Mouse (Mus musculus) midbrain, embryonic 10.5 days (tissue): ENCODE data around the gene Ccdc40. TPM values are rescaled to one million over a fixed set of nuclear protein-coding genes. Genes with fewer than 3 reads are reported as not detected.
"Not testable (repeated sequence)": the region's sequence is repeated elsewhere in the genome, so short reads cannot be mapped to it uniquely, and the experiment has no call there.

ENCODE experiments used
- DNase-seq: peaks from one replicate; pipeline ENCODE4 v3.0.0-alpha.2; 2017; ENCODE audit warnings: low spot score
- H3K27ac ChIP-seq: fragments of 300-500 bp; sonication (generic); replicated peaks from 2 replicates; pipeline ENCODE4 v1.5.1; 2016; ENCODE audit warnings: mild to moderate bottlenecking
- H3K27me3 ChIP-seq: fragments of 300-500 bp; sonication (generic); 2 replicates; pipeline ENCODE4 v1.6.1; 2016; ENCODE audit warnings: low read depth, mild to moderate bottlenecking; ENCODE audit not compliant: poor library complexity, severe bottlenecking
- H3K36me3 ChIP-seq: fragments of 300-500 bp; sonication (generic); 2 replicates; pipeline ENCODE4 v1.6.1; 2016; ENCODE audit warnings: mild to moderate bottlenecking, moderate library complexity
- H3K4me1 ChIP-seq: fragments of 300-500 bp; sonication (generic); 2 replicates; pipeline ENCODE4 v1.6.1; 2016
- H3K4me3 ChIP-seq: fragments of 300-500 bp; sonication (generic); 2 replicates; pipeline ENCODE4 v1.5.1; 2016; ENCODE audit warnings: mild to moderate bottlenecking, moderate library complexity
- H3K9me3 ChIP-seq: fragments of 300-500 bp; sonication (generic); replicated peaks from 2 replicates; pipeline ENCODE4 v1.6.1; 2016; ENCODE audit warnings: mild to moderate bottlenecking
- WGBS: fragments of 180-500 bp; shearing (Covaris S2); methylation state at CpG from one replicate; pipeline ENCODE4 v1.1.7; 2016; 5-methylcytosine and 5-hydroxymethylcytosine counted together
- polyA plus RNA-seq: library from polyadenylated mRNA; unstranded; fragments of >200 nt; fragmentation: Nextera tagmentation; extraction: Ambion mirVana; gene quantifications from 2 replicates; pipeline ENCODE4 v1.2.1, GENCODE M21; 2016

Ccdc40 gene
- polyA plus RNA-seq, 1 experiment from 2014 or later, result 20.6 TPM

GRCm38 (mm10) chr11:119285791-119286527, 57.6 kb downstream of the Ccdc40 start:
- H3K27me3 ChIP-seq, result no peaks in the 10 kb centered on the region
- no peak for DNase-seq
- H3K36me3 ChIP-seq, result peaks cover 88% of the 10 kb centered on the region
- peaks cover 11% of the 10 kb centered on the region for H3K4me1 ChIP-seq
- no peak overlapping the region for H3K4me3 ChIP-seq
- H3K9me3 ChIP-seq, result no peaks in the 10 kb centered on the region
- 84% methylated on average over 9 of the region's 9 CpGs for WGBS
- no peak overlapping the region for H3K27ac ChIP-seq

DNA sequence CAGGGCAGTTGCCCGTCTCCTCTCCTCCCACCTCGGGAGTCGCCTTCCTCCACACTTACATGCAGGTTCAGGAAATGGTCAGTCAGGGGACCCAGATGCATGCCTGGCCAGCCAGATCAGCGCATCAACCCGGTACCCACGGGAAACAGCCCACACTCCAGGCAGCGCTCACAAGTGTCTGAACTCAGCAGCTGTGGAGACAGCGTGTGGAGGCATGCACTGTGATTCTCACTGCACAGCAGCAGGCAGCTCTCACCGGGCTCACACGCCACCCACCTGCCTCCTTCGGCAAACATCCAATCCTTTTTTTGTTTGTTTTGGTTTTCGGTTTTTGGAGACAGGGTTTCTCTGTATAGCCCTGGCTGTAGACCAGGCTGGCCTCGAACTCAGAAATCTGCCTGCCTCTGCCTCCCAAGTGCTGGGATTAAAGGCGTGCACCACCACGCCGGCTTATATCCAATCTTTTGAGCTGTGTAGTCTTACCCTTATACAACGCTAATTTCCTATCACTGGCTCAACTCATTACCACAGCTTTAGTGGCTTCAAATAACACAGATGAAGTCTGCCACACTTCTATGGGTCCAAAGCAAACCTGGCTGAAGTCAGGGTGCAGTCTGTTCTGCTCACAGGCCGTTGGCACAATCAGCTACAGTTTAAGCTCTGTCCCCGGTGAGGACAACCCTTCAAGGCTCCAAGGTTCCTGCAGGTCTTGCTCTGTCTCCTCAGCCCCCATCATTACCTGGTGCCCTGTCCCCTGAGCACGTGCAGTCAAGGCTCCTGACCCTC, 59.0 kb downstream of the Ccdc40 start:
- H3K4me1 ChIP-seq, result peaks cover 11% of the 10 kb centered on the region
- DNase-seq, result no peak
- H3K27me3 ChIP-seq, result no peaks in the 10 kb centered on the region
- no peak overlapping the region for H3K4me3 ChIP-seq
- H3K27ac ChIP-seq, result no peak overlapping the region
- no peaks in the 10 kb centered on the region for H3K9me3 ChIP-seq
- 93% methylated on average over 20 of the region's 20 CpGs for WGBS
- peaks cover 94% of the 10 kb centered on the region for H3K36me3 ChIP-seq

DNA sequence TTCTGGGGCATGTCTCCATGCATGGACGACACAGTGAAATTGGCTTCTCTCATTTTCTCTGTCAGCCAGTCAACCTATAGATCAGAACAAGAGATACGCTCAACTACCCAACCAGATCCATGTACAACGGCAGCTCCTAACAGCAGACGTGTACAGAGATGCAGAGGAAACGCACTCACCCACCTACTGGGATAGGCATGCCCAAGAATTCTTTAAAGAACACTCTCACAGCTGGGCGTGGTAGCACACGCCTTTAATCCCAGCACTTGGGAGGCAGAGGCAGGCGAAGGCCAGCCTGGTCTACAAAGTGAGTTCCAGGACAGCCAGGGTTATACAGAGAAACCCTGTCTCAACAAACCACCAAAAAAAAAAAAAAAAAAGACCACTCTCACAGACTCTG, 64.5 kb downstream of the Ccdc40 start:
- not testable (repeated sequence) for DNase-seq, H3K4me3 ChIP-seq, H3K27ac ChIP-seq, H3K4me1 ChIP-seq, H3K27me3 ChIP-seq, H3K9me3 ChIP-seq
- peaks cover 99% of the 10 kb centered on the region for H3K36me3 ChIP-seq
- 96% methylated on average over 8 of the region's 8 CpGs for WGBS

DNA sequence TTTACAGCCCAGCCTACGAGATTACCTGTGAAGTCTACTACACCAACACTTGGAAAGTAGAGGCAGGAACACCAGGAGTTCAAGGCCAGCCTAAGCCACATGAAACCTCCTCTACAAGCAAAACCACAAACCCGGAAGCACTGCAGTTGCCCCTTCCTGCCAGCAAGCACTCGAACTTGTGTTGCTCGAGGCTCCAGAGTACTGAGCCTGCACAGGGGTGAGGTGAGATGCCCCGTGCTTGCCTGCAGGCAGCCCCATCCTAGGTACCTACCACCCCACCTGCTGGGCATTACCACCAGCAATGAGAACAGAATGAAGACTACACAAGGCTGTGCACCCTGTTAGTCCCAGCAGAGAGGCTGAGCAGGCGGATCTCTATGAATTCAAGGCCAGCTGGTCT, 69.6 kb downstream of the Ccdc40 start:
- 89% methylated on average over 6 of the region's 6 CpGs for WGBS
- Histone ChIP-seq H3K36me3 (peaks cover 55% of the 10 kb centered on the region), H3K27me3 (no peaks in the 10 kb centered on the region), H3K9me3 (no peaks in the 10 kb centered on the region), H3K4me3 (peak overlapping the region; percentile 94), H3K4me1 (peaks cover 30% of the 10 kb centered on the region), H3K27ac (no peak overlapping the region)
- DNase-seq, result no peak

DNA sequence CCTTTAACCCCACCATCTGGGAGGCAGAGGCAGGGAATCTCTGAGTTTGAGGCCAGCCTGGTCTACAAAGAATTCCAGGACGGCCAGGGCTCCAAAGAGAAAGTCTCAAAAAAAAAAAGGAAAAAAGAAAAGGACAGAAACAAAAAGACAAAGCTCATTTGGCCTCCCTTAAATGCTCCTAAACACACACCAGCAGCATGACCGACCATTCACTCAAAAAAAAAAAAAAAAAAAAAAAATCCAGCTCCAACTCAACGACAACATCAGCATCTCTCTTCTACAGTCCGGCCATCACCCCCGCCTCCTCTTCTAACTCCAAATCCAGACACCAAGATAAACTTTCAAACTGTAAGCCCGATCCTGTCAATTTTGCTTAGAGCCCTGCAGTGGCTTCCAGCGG, 70.5 kb downstream of the Ccdc40 start:
- no peak for DNase-seq
- peaks cover 45% of the 10 kb centered on the region for H3K36me3 ChIP-seq
- H3K4me1 ChIP-seq, result peaks cover 30% of the 10 kb centered on the region
- WGBS, result 18% methylated on average over 7 of the region's 7 CpGs
- H3K9me3 ChIP-seq, result no peaks in the 10 kb centered on the region
- peak overlapping the region; percentile 95 for H3K27ac ChIP-seq
- H3K27me3 ChIP-seq, result no peaks in the 10 kb centered on the region
- peak overlapping the region; percentile 94 for H3K4me3 ChIP-seq

DNA sequence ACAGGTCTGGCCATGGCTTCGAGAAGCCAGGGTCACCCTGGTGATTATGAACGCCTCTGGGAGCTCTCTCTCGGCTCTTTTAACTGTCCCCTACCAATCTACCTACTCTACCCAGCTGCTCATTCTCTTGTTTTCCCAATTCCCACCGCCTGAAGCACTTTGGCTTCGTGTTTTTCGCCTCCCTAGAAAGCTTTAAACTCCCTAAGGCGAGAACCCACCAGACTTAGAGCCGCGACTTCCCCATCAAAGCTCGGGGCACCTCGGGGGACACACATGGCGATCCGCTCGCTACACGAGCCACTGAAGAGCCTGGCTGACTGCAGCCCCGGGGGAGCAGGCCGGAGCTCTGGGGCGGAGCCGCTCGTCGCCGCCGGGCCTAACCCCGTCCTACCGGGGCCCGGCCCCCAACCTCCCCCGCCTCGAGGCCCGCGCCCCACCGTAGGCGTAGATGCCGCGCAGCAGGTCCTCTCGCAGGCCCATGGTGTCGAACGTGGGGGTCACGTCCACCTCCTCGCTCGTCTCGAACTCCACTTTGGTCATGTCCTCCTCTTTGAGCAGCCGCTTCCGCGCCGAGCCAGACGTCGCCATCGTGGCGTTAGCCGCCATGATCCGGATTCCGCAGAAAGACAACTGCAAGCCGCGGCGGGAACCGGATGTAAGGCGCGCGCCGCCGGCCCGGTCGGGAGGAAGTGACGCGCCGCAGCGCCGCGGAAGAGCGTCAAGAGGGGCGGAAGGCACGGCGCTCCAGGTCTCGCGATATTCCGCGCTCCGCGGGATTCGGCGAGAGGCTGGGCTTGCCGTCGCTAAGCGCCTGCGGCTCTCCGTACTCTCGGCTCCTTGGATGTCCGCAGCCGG, 71.2 kb downstream of the Ccdc40 start, which contains the start of gene Eif4a3:
Gene Eif4a3 (minus strand): TSS at position 699 of the 855 bp plus-strand sequence.
- under 1% methylated on average over 89 of the region's 89 CpGs for whole genome bisulfite sequencing
- H3K27me3 ChIP-seq, result peaks cover 3% of the 10 kb centered on the region; the same call in 1 of the 2 replicates

DNA sequence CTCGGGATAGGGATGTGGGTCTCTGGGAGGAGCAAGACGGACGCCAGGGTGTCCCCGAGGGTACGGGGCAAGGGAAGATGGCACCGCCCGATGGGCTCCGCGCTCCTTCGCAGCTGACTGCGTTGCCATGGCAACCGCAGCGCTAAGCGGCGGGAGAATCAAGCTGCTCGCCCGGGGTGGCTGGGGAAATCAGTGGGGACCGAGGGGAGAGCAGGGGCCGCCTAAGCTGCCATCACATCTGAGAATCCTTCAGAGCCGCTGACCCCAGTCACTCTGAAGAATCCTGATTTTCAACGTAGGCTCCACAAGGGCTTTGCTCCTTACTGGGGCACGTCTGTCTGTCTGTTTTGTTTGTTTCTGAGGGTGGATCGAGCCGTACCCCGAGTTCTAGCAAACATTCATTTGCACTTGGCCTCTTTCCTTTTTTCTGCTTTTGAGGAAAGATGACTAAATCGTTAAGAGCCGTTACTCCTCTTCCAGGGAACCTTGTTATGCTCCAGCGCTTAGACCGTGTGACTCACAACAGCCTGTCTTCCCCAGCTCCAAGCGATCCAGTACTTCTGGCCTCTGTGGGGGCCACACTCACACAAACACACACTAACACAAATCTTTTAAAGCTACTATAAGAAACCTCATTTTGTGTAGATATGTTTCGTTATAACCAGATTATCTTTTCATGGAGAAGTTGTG, 72.0 kb downstream of the Ccdc40 start:
- peaks cover 9% of the 10 kb centered on the region; the same call in 1 of the 2 replicates for H3K27me3 ChIP-seq
- peak overlapping the region; percentile 95 for H3K27ac ChIP-seq
- peaks cover 31% of the 10 kb centered on the region for H3K36me3 ChIP-seq
- peak overlapping the region; percentile 94 for H3K4me3 ChIP-seq
- no peaks in the 10 kb centered on the region for H3K9me3 ChIP-seq
- peaks cover 36% of the 10 kb centered on the region for H3K4me1 ChIP-seq
- no peak for DNase-seq
- WGBS, result 1% methylated on average over 31 of the region's 31 CpGs

More for the DNA sequence above, 71.2 kb downstream of the Ccdc40 start, which contains the start of gene Eif4a3:
- Histone ChIP-seq H3K36me3 (peaks cover 38% of the 10 kb centered on the region), H3K9me3 (no peaks in the 10 kb centered on the region), H3K4me1 (peaks cover 30% of the 10 kb centered on the region), H3K4me3 (peak within 1 kb of the TSS; percentile 94), H3K27ac (peak within 1 kb of the TSS; percentile 95)
- DNase-seq, result peak; percentile 98

DNA sequence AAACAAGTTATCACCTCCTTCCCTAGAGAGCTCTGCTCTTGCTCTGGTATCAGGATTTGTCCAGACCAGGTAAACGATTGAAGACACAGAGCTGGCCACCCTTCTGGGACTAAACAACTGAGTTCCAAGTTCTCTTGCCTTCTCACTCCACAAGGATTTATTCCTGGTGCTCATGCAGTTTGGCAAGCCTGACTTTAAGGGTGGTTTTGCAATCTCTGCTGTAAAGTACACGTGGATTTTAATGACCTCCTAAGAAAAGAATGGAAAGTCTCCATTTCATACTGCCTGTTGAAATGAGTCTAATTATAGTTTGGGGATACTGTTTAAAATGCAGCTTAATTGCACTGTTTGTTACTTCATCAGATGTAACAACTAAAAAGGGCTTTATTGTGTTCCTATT, 72.6 kb downstream of the Ccdc40 start:
- H3K27me3 ChIP-seq, result peaks cover 9% of the 10 kb centered on the region; the same call in 1 of the 2 replicates
- WGBS, result 41% methylated on average over 2 of the region's 2 CpGs
- peaks cover 38% of the 10 kb centered on the region for H3K4me1 ChIP-seq
- peak overlapping the region; percentile 94 for H3K4me3 ChIP-seq
- DNase-seq, result no peak
- H3K36me3 ChIP-seq, result peaks cover 25% of the 10 kb centered on the region
- H3K27ac ChIP-seq, result peak overlapping the region; percentile 95
- no peaks in the 10 kb centered on the region for H3K9me3 ChIP-seq

- H3K27me3 ChIP-seq, result peaks cover 27% of the 10 kb centered on the region
- peak; percentile 57 for DNase-seq
- WGBS, result 44% methylated on average over 16 of the region's 16 CpGs
- no peak overlapping the region for H3K27ac ChIP-seq
- no peaks in the 10 kb centered on the region for H3K9me3 ChIP-seq
- H3K4me1 ChIP-seq, result peaks cover 42% of the 10 kb centered on the region
- no peaks in the 10 kb centered on the region for H3K36me3 ChIP-seq
- no peak overlapping the region for H3K4me3 ChIP-seq
Measured at GRCm38 (mm10) chr11:119304904-119305712, 76.7 kb downstream of the Ccdc40 start.

DNA sequence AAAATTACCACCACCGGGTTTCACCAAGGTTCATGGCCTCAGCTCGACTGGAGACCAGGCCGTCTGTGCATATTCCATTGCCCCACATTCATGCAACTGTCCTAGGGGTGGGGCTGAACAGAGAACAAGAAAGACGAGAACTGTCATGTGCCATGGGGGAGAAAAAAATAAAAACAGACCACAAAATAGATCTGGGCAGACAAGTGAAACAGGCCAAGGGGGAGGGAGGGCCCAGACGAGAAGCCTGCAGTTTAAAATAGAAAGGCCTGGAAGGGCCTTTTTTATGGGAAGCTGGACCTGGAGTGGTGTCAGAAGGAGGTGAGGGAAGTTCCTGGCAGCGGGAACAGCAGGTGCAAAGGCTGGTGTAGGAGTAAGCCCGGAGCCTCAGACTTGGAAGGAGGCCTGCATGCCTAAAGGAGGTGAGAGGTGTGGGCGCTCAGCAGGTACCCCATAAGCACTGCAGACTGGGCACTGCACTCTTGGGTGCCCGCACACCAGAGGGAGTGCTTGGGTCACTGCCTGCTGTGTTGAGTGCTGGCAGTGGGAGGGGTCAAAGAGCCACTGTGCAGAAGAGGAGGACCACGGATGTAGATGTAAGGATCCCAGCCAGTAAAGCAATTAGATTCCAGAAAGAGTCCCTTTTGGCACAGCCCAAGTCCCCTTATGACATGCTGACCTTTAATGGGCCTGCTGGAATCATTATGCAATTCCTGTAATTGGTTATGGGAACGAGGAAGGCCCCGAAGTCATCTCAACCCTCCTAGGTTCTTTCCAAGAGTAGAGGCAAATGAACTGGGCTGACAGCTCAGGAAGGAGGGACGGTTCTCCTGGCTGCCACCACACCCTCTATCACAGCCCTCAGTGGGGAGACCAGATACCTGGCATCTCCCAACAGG, 78.6 kb downstream of the Ccdc40 start:
- no peak for DNase-seq
- Histone ChIP-seq H3K27me3 (peaks cover 28% of the 10 kb centered on the region), H3K9me3 (no peaks in the 10 kb centered on the region), H3K4me3 (no peak overlapping the region), H3K27ac (no peak overlapping the region), H3K4me1 (peaks cover 29% of the 10 kb centered on the region), H3K36me3 (no peaks in the 10 kb centered on the region)
- 71% methylated on average over 13 of the region's 13 CpGs for WGBS

DNA sequence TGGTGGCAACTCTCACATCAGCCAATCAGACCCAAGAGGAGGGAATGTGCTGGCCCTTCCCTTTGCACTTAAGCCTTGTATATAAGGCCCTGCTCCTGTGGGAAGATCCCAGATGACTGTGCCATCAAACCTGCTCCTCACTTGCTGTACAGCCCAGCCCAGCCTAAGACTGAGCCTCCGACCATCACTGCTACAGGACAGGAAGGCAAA, 79.2 kb downstream of the Ccdc40 start, which contains the start of gene Card14:
Gene Card14 (plus strand): TSS at position 111 of the 210 bp plus-strand sequence.
- no peak within 1 kb of the TSS for H3K4me3 ChIP-seq
- no peak for DNase-seq
- peaks cover 28% of the 10 kb centered on the region for H3K27me3 ChIP-seq
- peaks cover 29% of the 10 kb centered on the region for H3K4me1 ChIP-seq
- H3K36me3 ChIP-seq, result no peaks in the 10 kb centered on the region
- 69% methylated on average over 1 of the region's 1 CpGs for WGBS
- H3K27ac ChIP-seq, result no peak within 1 kb of the TSS
- no peaks in the 10 kb centered on the region for H3K9me3 ChIP-seq
